8 mouse cellular contexts compared by ENCODE assay signal in genomic region chr10:50895091-50895790, GRCm38 (mm10). TPM values are rescaled to one million over a fixed set of nuclear protein-coding genes. Genes with fewer than 3 reads are reported as not detected.
DNase-seq lines count a peak whose midpoint lies in the region; ATAC-seq lines count a peak whose summit lies in the region.

No protein-coding gene starts in this region.

- no peak overlapping the region for H3K27ac ChIP-seq in embryonic facial prominence, embryonic 11.5 days (replicated peaks; ENCODE audit: low read depth, low read length)
- no peak overlapping the region for H3K27ac ChIP-seq in intestine, embryonic 14.5 days (ENCODE audit: low read depth)
- peak overlapping the region; percentile 48; the same call in 1 of the 2 replicates for H3K27ac ChIP-seq in midbrain, embryonic 11.5 days (ENCODE audit: low read depth, low read length)

- no peak overlapping the region for H3K9ac ChIP-seq in embryonic facial prominence, embryonic 11.5 days (replicated peaks; ENCODE audit: low read length)
- no peak overlapping the region for H3K9ac ChIP-seq in intestine, embryonic 14.5 days (ENCODE audit: low read length)
- H3K9ac ChIP-seq in midbrain, embryonic 11.5 days (ENCODE audit: low read length), result peak overlapping the region; percentile 49

- H3K9me3 ChIP-seq in embryonic facial prominence, embryonic 11.5 days (replicated peaks; ENCODE audit: control insufficient read depth, low read length), result no peaks in the 10 kb centered on the region
- no peaks in the 10 kb centered on the region for H3K9me3 ChIP-seq in intestine, embryonic 14.5 days (ENCODE audit: control insufficient read depth, low read length)
- H3K9me3 ChIP-seq in midbrain, embryonic 11.5 days (ENCODE audit: control insufficient read depth, low read length), result no peaks in the 10 kb centered on the region

- WGBS in embryonic facial prominence, embryonic 11.5 days, result under 1% methylated on average over 44 of the region's 44 CpGs
- 1% methylated on average over 44 of the region's 44 CpGs for WGBS in intestine, embryonic 14.5 days
- WGBS in midbrain, embryonic 11.5 days, result under 1% methylated on average over 44 of the region's 44 CpGs

- peaks cover 44% of the 10 kb centered on the region for H3K27me3 ChIP-seq in embryonic facial prominence, embryonic 11.5 days (ENCODE audit: control insufficient read depth, insufficient read depth, low read length)
- H3K27me3 ChIP-seq in intestine, embryonic 14.5 days (replicated peaks; ENCODE audit: control insufficient read depth, insufficient read depth, low read length), result peaks cover 100% of the 10 kb centered on the region
- H3K27me3 ChIP-seq in midbrain, embryonic 11.5 days (ENCODE audit: control insufficient read depth, insufficient read depth, low read length), result peaks cover 85% of the 10 kb centered on the region

- intact Hi-C loops in left cerebral cortex, postnatal 14 days (cut with DNase I), result no loop called here

- H3K4me2 ChIP-seq in embryonic facial prominence, embryonic 11.5 days (ENCODE audit: low read depth, low read length), result peak overlapping the region; percentile 48
- H3K4me2 ChIP-seq in intestine, embryonic 14.5 days (ENCODE audit: low read length), result peak overlapping the region; percentile 64
- peak overlapping the region; percentile 71 for H3K4me2 ChIP-seq in midbrain, embryonic 11.5 days

- peaks cover 2% of the 10 kb centered on the region; the same call in 1 of the 2 replicates for H3K4me1 ChIP-seq in embryonic facial prominence, embryonic 11.5 days (ENCODE audit: control insufficient read depth, insufficient read depth, low read length)
- H3K4me1 ChIP-seq in intestine, embryonic 14.5 days (replicated peaks; ENCODE audit: control insufficient read depth, insufficient read depth, low read length), result 0 out of 2 replicates have a peak, but pooled peaks cover 4% of the 10 kb centered on the region
- peaks cover 18% of the 10 kb centered on the region for H3K4me1 ChIP-seq in midbrain, embryonic 11.5 days (ENCODE audit: control insufficient read depth, insufficient read depth, low read length)

- peak; percentile 30 to 35 for DNase-seq in cerebellum, postnatal 10 days
- no peak for DNase-seq in cerebellum, postnatal 4 days (ENCODE audit: low spot score in 2 of 2)
- DNase-seq in embryonic facial prominence, embryonic 11.5 days (ENCODE audit: low spot score), result peak; percentile 36
- DNase-seq in intestine, embryonic 14.5 days (ENCODE audit: low spot score), result peak; percentile 80
- DNase-seq in midbrain, embryonic 11.5 days (ENCODE audit: low spot score, missing footprints), result peak; percentile 96
- no peak for DNase-seq in left cerebral cortex, adult 11 months (ENCODE audit: low spot score)
- DNase-seq in left cerebral cortex, adult 8-10 months (ENCODE audit: low spot score in 2 of 2), result no peak
- DNase-seq in left cerebral cortex, postnatal 14 days (ENCODE audit: low spot score in 2 of 2), result no peak

- ATAC-seq in embryonic facial prominence, embryonic 11.5 days (replicated peaks; ENCODE audit: insufficient number of reproducible peaks, low FRiP score, low TSS enrichment, low read depth), result no peak; the same call in 1 of the 2 replicates
- ATAC-seq in intestine, embryonic 14.5 days (replicated peaks; ENCODE audit: low FRiP score, low TSS enrichment, low read depth), result peak; percentile 38; the same call in 1 of the 2 replicates
- ATAC-seq in midbrain, embryonic 11.5 days (ENCODE audit: low FRiP score), result no peak

- no peaks in the 10 kb centered on the region for H3K36me3 ChIP-seq in embryonic facial prominence, embryonic 11.5 days (replicated peaks; ENCODE audit: control insufficient read depth, insufficient read depth, low read depth, low read length)
- H3K36me3 ChIP-seq in intestine, embryonic 14.5 days (ENCODE audit: control insufficient read depth, insufficient read depth, low read length), result no peaks in the 10 kb centered on the region
- no peaks in the 10 kb centered on the region for H3K36me3 ChIP-seq in midbrain, embryonic 11.5 days (ENCODE audit: control insufficient read depth, insufficient read depth, low read length)

- H3K4me3 ChIP-seq in embryonic facial prominence, embryonic 11.5 days (ENCODE audit: low read depth, low read length), result peak overlapping the region; percentile 27
- peak overlapping the region; percentile 39 for H3K4me3 ChIP-seq in intestine, embryonic 14.5 days (ENCODE audit: low read depth, low read length)
- peak overlapping the region; percentile 48 for H3K4me3 ChIP-seq in midbrain, embryonic 11.5 days (ENCODE audit: low read depth, low read length)

RNA-seq across cellular contexts. Expression of gene Sim1, which starts 0.7 kb away (rescaled TPM):
- polyA plus RNA-seq in embryonic facial prominence, embryonic 11.5 days (2014; fragmentation: Nextera tagmentation; extraction: Ambion mirVana), result 0.67 and 1.8 TPM in 2 replicates
- 0.05 TPM in 1 of 2 replicates, not detected in the other for polyA plus RNA-seq in intestine, embryonic 14.5 days (2014; fragmentation: Nextera tagmentation; extraction: Ambion mirVana)
- polyA plus RNA-seq in midbrain, embryonic 11.5 days (2014; fragmentation: Nextera tagmentation; extraction: Ambion mirVana), result 7.9 and 8.7 TPM in 2 replicates
- total RNA-seq in left cerebral cortex, adult 8-10 months (2022), result under 1 TPM; 0.06 to 0.60 (median 0.44) TPM
- total RNA-seq in left cerebral cortex, postnatal 14 days (2021), result under 1 TPM in 1 of 2 experiments, not detected in 1; 0.38 TPM

Comparison
In these comparisons a context has a peak if more than half of its experiments do, and no peak if none do; other contexts are left out.
1. DNase-seq: peak in cerebellum, postnatal 10 days (2 of 2), embryonic facial prominence, embryonic 11.5 days (single experiment), intestine, embryonic 14.5 days (single experiment) and midbrain, embryonic 11.5 days (single experiment); none in cerebellum, postnatal 4 days (0 of 2), left cerebral cortex, adult 11 months (single experiment), left cerebral cortex, adult 8-10 months (0 of 2) and left cerebral cortex, postnatal 14 days (0 of 2).
2. Peak in every context shown above with its lines, with median percentiles within 50 percentile points of each other: H3K4me2 ChIP-seq and H3K4me3 ChIP-seq.